Mouse (Mus musculus) cerebellum, adult 2 months (tissue): ENCODE data around the gene Gm45785.

Source experiments
- CTCF ChIP-seq: fragments of 200-500 bp; IDR thresholded peaks from 2 replicates; pipeline ENCODE4 v1.5.1; 2011; ENCODE audit warnings: low read depth, mild to moderate bottlenecking, control low read depth, low read length, moderate library complexity, borderline replicate concordance; ENCODE audit not compliant: insufficient read depth
- POLR2A ChIP-seq: fragments of 200-500 bp; IDR thresholded peaks from 2 replicates; pipeline ENCODE4 v1.6.1; 2011; ENCODE audit warnings: low read length, control low read depth, borderline replicate concordance; ENCODE audit not compliant: insufficient read depth

GRCm38 (mm10) chr7:140793541-140793940 lies 62.6 kb downstream of the Gm45785 start:
- TF ChIP-seq CTCF (no peak), POLR2A (no peak)
